1 mouse cellular context compared by ENCODE assay signal in the genomic region with DNA sequence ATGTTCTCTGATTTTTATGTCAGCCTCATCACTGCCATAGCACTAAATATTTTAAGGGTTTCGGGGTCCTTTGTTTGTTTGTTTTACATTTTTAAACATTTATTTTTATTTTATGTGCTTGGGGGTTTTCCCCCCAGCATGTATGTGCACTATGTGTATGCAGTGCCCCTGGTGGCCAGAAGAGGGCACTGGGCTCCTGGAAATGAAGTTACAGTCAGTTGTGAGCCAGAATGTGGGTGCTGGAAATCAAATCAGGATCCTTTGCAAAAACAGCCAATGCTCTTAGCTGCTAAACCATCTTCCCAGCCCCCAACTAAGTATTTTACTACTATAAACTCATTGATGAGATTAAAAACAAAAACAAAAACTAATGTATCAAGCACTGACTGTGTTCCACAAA.
TF ChIP-seq lines count a peak whose summit lies in the region.

No protein-coding gene starts in this region.

TF ChIP-seq in MEL, 35 proteins besides CTCF, POLR2A, EP300 and RAD21:
- TF ChIP-seq MAX (IDR thresholded peaks at IDR 0.05; ENCODE audit: low read length): no peak
- 0 out of 2 replicates have a peak, but pooled peaks have one; percentile 8 for TF ChIP-seq SMC3 (IDR thresholded peaks at IDR 0.05; ENCODE audit: low read depth, low read length)
- TF ChIP-seq ETS1 (IDR thresholded peaks at IDR 0.05; ENCODE audit: low read depth, low read length): no peak
